Mouse (Mus musculus): Measurements from ENCODE around the gene Ubap1.

Gene Ubap1

GRCm38 (mm10) chr4:41348584-41349198 lies at the start of gene Ubap1:
Gene Ubap1 (plus strand): TSS chr4:41348996.
- DNase-seq (ENCODE audit: low read depth), result peak; percentile 90

- DNase-seq (ENCODE audit: low read depth), result no peak
Measured at GRCm38 (mm10) chr4:41303671-41304070, 45.1 kb upstream of the Ubap1 start.

- DNase-seq (ENCODE audit: low read depth), result no peak
Measured at GRCm38 (mm10) chr4:41304302-41304701, 44.5 kb upstream of the Ubap1 start.

- no peak for DNase-seq (ENCODE audit: low read depth)
Measured at GRCm38 (mm10) chr4:41307406-41307805, 41.4 kb upstream of the Ubap1 start.

- no peak for DNase-seq (ENCODE audit: low read depth)
Measured at GRCm38 (mm10) chr4:41310567-41311563, 37.9 kb upstream of the Ubap1 start.

GRCm38 (mm10) chr4:41313722-41314121 lies 35.1 kb upstream of the Ubap1 start:
- DNase-seq (ENCODE audit: low read depth), result no peak

GRCm38 (mm10) chr4:41314141-41315129 lies 34.4 kb upstream of the Ubap1 start, which contains the start of gene Dcaf12:
Gene Dcaf12 (minus strand): TSS chr4:41314889.
- peak; percentile 85 for DNase-seq (ENCODE audit: low read depth)

GRCm38 (mm10) chr4:41315173-41315572 lies 33.6 kb upstream of the Ubap1 start:
- DNase-seq (ENCODE audit: low read depth), result no peak

GRCm38 (mm10) chr4:41318267-41318666 lies 30.5 kb upstream of the Ubap1 start:
- DNase-seq (ENCODE audit: low read depth), result no peak

GRCm38 (mm10) chr4:41320971-41321370 lies 27.8 kb upstream of the Ubap1 start:
- no peak for DNase-seq (ENCODE audit: low read depth)

GRCm38 (mm10) chr4:41326876-41327275 lies 21.9 kb upstream of the Ubap1 start:
- no peak for DNase-seq (ENCODE audit: low read depth)

- DNase-seq (ENCODE audit: low read depth), result no peak
Measured at GRCm38 (mm10) chr4:41329481-41329880, 19.3 kb upstream of the Ubap1 start.

GRCm38 (mm10) chr4:41331085-41331484 lies 17.7 kb upstream of the Ubap1 start:
- DNase-seq (ENCODE audit: low read depth), result no peak

- no peak for DNase-seq (ENCODE audit: low read depth)
Measured at GRCm38 (mm10) chr4:41331698-41332421, 16.9 kb upstream of the Ubap1 start.

- no peak for DNase-seq (ENCODE audit: low read depth)
Measured at GRCm38 (mm10) chr4:41336546-41336945, 12.2 kb upstream of the Ubap1 start.

- no peak for DNase-seq (ENCODE audit: low read depth)
Measured at GRCm38 (mm10) chr4:41340912-41341550, 7.8 kb upstream of the Ubap1 start.

- no peak for DNase-seq (ENCODE audit: low read depth)
Measured at GRCm38 (mm10) chr4:41346011-41346410, 2.8 kb upstream of the Ubap1 start.

GRCm38 (mm10) chr4:41347839-41348238 lies 957 bp upstream of the Ubap1 start:
- no peak for DNase-seq (ENCODE audit: low read depth)

GRCm38 (mm10) chr4:41349199-41349591 lies 399 bp downstream of the Ubap1 start:
- DNase-seq (ENCODE audit: low read depth), result no peak

GRCm38 (mm10) chr4:41352758-41353157 lies 4.0 kb downstream of the Ubap1 start:
- DNase-seq (ENCODE audit: low read depth), result no peak

GRCm38 (mm10) chr4:41353265-41353664 lies 4.5 kb downstream of the Ubap1 start:
- DNase-seq (ENCODE audit: low read depth), result no peak
